Mouse (Mus musculus) spleen, postnatal 10 days (tissue): ENCODE measurements around the gene Traf4.

ENCODE experiments used
- DNase-seq, 2 experiments: peaks; one replicate each; pipeline ENCODE4 v3.0.0; 2021 to 2022; ENCODE audit warnings: low spot score in 2 of 2

The Traf4 gene

GRCm38 (mm10) chr11:78182961-78183844 is 17.8 kb upstream of the Traf4 start, which contains the start of gene Rpl23a:
Gene Rpl23a, minus strand, starts transcription at chr11:78183584.
- peak; percentile 80 to 81 for DNase-seq

GRCm38 (mm10) chr11:78182450-78182849 is 17.1 kb upstream of the Traf4 start:
- no peak for DNase-seq

DNA sequence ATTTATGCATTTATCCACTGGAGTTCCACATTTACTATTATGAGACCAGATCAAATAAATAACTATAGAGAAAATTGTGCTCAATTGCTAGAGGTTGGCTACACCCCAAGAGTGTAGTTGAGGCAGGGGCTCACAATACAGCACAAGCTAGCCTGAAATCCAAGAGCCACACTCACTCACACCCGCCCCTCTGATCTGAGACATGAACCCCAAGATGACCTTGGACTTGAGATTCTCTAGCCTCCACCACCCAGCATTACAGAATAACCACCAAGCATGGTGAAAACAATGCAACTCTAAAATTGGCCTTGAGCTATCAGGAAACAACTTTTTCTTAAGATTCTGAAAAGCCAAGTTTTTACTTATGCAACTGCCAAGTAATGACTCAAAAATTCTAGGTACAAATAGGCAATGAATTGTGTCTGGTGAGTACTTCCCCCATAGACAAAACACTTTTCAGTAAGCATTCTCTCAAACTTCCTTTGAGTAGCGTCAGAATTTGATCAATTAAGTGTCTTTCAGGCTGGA is 16.5 kb upstream of the Traf4 start:
- no peak for DNase-seq

- no peak for DNase-seq
These were observed 14.8 kb upstream of the Traf4 start for GRCm38 (mm10) chr11:78180081-78180761.

DNA sequence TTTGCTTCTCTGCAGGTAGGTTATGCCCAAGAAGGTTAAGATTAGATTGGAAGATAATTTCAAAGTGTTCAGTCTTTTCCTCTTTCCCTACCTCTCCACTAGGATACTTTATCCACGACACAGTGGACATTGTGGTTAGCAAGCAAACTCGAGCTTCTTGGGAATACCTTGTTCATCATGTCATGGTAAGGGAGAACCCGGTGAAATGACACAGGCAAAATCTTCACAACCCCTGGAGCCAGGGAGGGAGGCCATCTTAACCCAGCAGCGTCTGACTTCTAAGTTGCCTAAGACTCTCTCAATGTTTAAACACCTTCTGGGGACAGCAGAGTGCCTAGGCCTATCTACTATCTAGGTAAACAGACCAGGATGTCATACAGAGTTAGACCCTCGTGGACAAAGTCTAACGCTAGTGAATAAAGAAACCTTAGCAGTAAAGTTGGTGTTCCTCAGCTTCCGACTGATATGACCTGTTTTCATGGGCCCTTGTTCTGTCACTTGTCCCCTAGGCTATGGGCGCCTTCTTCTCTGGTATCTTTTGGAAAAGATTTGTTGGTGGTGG is 14.1 kb upstream of the Traf4 start:
- no peak for DNase-seq

DNA sequence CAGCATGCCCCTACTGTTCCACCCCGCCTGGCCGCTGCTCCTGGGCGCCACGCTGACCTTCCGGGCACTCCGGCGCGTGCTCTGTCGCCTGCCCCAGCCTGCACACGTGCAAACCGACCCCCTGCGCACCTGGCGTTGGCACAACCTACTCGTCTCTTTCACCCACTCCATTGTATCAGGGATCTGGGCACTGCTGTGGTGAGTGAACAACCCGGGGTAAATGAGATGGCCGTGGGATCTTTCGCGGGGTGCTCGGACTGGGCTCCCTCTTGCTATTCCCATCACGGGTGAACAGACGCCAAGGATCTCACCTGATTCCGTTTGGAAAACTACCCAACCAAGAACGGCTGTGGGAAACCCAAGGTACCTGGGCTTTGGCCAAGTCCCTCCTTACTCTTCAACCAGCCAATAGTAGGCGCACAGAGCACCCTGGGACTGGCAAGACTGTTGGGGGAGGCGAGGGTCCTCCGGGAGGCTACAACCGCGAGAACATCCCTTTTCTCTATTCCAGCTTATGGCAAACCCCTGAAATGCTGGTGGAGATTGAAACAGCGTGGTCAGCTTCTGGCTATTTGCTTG is 13.6 kb upstream of the Traf4 start:
- peak; percentile 63 to 71 for DNase-seq

DNA sequence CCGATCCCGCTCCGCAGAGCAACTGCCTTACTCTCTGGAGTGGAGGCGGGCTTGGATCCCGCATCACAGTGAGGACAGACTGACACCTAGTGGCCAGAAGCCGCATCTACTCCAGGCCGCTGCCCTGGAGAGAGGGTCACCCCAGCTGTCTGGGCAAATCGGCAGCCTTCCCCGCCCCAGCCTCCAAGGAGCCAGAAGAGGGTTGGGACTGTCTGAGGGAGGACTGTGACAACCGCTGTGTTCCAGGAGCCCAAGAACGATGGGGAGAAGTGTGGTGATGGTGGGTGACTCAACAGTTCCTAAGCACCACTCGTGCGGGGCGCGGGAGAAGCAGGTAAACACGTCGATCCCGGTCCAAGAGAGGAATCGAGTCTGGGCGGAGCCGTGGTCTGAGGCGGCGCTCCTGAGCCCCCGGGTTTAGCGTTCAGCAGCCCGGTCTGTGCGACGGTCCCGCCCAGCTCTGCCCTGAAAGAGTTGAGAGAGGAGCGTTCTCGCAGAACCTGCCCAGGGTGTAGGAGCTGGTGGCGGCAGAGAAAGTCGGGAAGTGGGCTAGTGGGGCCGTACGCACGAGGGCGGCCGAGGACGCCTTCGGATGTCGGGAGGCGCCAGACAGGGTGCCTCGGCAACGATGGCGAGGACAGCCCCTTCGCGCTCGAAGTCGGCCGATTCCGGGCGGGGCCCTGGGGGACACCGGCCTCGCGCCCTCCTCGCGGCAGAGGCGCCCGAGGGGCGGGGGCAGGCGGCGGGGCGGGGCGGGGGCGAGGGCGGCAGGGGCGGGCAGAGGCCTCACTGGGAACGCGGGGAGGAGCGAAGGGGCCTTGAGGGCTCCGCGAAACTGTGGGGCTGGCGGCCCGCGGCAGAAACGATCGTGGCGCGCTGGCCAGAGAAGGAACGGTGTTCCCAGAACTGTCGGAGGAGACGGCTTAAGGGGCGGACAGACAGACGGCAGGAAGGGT is 12.8 kb upstream of the Traf4 start:
- DNase-seq = peak; percentile 94 to 97

- peak in 1 of 2 experiments; percentile 76 for DNase-seq
These were observed 12.0 kb upstream of the Traf4 start for GRCm38 (mm10) chr11:78177437-78177836.

GRCm38 (mm10) chr11:78176905-78177331 is 11.5 kb upstream of the Traf4 start:
- peak in 1 of 2 experiments; percentile 47 for DNase-seq

GRCm38 (mm10) chr11:78176402-78176862 is 11.0 kb upstream of the Traf4 start, which contains the start of the genes Nek8 and Tlcd1:
Gene Nek8, minus strand, starts transcription at chr11:78176675.
Gene Tlcd1, plus strand, starts transcription at chr11:78176711.
- peak; percentile 95 to 97 for DNase-seq

DNA sequence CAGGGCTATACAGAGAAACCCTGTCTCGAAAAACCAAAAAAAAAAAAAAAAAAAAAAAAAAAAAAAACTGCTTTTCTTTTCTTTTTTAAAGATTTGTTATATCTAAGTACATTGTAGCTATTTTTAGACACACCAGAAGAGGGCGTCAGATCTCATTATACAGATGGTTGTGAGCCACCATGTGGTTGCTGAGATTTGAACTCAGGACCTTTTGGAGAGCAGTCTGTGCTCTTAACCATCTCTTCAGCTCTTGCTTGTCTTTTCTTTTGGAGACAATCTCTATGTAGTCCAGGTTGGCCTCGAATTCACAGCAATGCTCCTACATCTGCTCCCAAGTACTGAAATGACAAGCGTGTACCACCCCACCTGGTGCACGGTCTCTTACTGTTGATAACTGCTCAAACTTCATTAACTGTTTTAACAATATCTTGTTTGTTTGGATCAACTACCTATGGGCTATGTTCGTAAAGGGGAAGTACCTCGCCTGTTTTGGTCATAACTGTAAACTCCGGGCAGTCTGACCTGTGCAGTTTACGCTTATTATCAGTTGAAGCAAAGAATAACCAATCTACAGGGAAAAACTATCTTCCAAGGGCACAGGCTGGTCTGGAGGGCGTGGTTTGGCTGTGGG is 10.5 kb upstream of the Traf4 start:
- DNase-seq = no peak

- peak in 1 of 2 experiments; percentile 12 for DNase-seq
These were observed 9.1 kb upstream of the Traf4 start for GRCm38 (mm10) chr11:78174506-78174905.

DNA sequence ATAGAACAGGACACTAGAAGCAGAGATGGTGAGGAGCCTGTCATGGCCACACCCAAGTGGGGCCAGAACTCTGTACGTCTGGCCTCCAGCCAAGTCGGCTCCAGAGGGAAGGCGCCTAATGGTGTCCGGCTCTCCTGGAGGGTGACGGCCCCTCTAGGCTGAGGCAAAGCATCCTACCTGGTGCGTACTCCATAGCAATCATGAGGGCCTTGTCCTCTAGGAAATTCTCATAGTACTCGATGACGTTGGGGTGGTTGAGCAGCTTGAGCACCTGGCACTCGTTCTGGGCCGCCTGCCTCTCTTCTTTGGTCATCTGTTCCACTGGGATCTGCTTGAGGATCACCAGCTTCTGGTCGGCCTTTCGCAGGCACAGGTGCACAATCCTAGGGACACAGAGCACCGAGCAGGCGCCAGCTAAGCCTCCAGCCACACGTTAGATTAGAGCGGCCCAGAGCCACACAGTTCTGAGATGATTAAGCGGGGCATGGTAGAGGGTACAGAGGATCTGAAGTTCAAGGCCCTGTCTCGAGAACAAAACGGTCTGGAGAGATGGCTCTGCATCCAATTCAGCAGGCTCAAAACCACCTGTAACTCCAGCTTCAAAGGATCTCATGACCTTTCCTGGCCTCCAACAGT is 7.5 kb upstream of the Traf4 start:
- peak; percentile 17 to 32 for DNase-seq

- peak; percentile 30 to 60 for DNase-seq
These were observed 6.8 kb upstream of the Traf4 start for GRCm38 (mm10) chr11:78172034-78172747.

- no peak for DNase-seq
These were observed 5.9 kb upstream of the Traf4 start for GRCm38 (mm10) chr11:78171328-78171727.

- DNase-seq = no peak
These were observed 4.9 kb upstream of the Traf4 start for GRCm38 (mm10) chr11:78170306-78170705.

DNA sequence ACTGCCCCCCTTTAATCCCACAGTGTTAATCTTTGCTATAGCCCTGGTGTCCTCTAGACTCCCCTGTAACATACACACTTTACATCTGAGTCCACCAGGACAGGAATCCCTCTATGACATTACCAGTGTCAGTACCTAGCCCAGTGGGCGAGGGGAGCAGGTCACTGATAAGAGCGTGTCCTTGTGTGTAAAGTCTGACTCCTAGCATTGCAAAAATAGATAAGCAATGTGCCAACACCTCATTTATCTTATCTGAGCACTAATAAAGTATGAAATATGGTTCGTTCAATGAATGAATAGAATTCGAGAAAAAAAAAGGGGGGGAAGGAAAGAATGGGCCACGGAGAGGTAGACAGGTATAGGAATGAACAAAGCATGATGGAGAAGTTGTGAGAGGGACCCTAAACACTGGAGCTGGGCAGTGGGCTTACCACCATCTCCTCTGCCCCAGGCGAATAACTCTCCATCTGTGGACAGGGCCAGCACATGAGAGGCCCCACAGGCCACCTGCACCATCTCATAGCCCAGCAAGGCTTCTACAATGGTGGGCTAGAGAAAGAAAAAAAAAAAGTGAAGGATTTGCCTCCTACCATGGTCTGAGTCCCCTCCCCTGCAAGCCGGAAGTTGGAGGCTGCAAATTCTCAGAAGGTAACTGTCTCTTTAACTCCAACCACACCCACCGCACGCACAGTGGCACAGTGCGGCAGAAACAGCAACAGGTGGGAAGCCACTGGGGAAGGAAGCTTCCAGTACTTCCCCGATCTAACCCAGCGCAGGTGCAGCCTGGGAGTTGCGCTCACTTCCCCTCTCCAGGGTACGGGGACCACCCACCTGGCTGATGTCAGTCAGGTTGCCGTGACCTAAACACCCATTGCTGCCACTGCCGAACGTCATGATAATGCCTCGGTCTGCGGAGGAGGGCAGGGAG is 3.4 kb upstream of the Traf4 start:
- DNase-seq = peak in 1 of 2 experiments; percentile 75
